Mouse (Mus musculus): ENCODE measurements around the gene Serpinb7.

Serpinb7 gene

DNA sequence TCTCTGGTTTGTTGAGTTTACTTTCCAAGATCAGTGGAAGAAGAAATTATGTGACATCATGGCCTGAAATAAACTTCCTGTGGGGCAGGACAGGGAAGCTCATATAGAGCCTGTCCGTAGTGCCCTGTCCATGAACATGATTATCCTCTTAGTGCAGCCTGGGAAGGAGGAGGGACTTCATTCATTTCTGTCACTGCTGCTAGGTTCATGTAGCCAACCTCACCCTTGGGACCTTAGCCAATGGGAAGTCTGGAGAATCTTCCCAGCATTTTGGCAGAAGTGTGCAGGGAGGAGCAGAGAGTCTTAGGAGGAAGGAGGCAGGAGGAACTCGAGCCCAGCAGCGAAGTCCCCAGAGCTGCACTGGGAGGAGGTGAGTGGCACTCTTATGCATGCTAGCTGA, at the start of gene Serpinb7:
Serpinb7 (plus strand) TSS at position 301 of the 400 bp plus-strand sequence.
- WGBS, result 88% methylated on average over 3 of the region's 3 CpGs

GRCm38 (mm10) chr1:107350392-107350791, 49.1 kb upstream of the Serpinb7 start:
- 58% methylated on average over 3 of the region's 3 CpGs for WGBS

DNA sequence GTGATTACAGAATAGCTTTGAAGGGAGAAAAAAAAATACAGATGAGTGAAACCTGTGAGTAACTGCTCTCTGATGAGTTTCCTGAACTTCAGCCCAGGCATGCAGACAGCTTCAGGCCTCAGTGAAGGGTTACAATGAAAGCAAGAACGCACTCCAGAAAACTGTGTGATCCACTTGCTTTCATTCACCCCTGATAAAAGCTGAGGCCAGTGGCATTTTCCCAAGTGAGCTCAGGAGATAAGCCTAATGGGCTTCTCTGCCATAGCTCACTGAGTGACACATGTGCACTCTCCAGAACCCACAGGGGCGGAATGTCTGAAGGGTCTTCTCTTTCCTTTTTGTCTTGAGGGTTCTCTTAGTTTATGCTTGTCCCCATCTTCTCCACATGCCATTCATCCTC, 48.3 kb upstream of the Serpinb7 start:
- 87% methylated on average over 2 of the region's 2 CpGs for WGBS

- WGBS, result 50% methylated on average over 3 of the region's 3 CpGs
Observed at GRCm38 (mm10) chr1:107353046-107353445, 46.4 kb upstream of the Serpinb7 start.

DNA sequence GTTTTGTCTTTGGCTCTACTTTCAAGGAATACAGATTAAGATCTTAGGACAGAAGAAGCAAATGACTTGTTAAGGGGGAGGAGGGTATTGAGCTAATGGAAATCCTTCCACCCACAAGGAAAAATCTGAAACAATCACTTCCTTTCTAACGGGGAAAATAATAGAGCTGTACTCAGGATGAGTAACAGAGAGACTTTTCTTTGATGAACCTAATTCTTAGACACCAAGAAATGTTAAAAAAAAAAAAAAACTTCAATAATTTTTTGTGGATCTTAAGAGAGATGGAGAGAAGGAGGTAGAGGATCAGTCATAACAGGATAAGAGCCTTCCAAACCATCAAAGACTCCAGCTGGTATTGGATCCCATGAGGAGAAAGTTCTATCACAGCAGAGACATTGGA, 38.6 kb upstream of the Serpinb7 start, which contains the start of gene Serpinb11:
Serpinb11 (plus strand) TSS at position 301 of the 400 bp plus-strand sequence.
- 39% methylated on average over 1 of the region's 1 CpGs for WGBS

- 59% methylated on average over 7 of the region's 7 CpGs for WGBS
Observed at GRCm38 (mm10) chr1:107365973-107366372, 33.5 kb upstream of the Serpinb7 start.

GRCm38 (mm10) chr1:107368944-107369343, 30.5 kb upstream of the Serpinb7 start:
- WGBS, result 57% methylated on average over 2 of the region's 2 CpGs

GRCm38 (mm10) chr1:107376952-107377351, 22.5 kb upstream of the Serpinb7 start:
- 80% methylated on average over 4 of the region's 4 CpGs for WGBS

- WGBS, result 92% methylated on average over 1 of the region's 1 CpGs
Observed at GRCm38 (mm10) chr1:107382404-107382803, 17.1 kb upstream of the Serpinb7 start.

DNA sequence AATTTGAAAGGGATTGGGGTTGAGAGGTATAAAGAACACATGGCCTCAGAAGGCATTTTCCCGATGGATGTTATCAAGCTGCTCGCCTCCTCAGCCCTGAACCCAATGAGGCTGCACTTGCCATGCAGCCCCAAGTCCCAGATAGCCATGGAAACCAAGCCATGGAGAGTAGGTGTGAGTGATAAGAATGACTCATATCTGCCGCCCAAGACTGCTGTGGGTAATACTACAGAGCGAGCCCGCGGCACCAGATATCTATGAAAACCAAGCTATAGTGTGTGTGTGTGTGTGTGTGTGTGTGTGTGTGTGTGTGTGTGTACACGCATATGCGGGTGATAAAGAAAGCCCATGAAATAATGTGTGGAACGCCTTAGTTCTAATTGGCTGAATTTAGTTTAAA, 14.9 kb upstream of the Serpinb7 start:
- 70% methylated on average over 9 of the region's 9 CpGs for WGBS

DNA sequence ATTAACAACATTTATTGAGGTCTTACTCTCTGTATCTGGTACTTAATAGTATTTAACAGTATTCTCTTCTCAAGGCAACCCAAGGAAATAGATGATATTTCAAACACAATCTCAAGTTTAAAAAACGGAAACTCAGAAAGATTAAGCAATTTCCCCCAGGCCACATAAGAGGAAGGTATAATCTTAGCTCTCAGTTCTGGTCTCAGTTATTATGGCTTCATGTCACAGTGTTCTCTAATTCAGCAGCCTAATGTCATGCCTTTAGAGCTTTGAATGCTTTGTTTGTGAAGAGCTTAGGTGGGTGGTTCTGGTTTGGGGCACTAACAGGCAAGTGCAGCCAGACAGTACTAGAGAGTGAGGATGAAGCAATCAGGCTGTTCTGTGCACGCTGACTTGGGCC, 9.7 kb upstream of the Serpinb7 start:
- 85% methylated on average over 2 of the region's 2 CpGs for WGBS

GRCm38 (mm10) chr1:107397481-107397880, 2.0 kb upstream of the Serpinb7 start:
- 38% methylated on average over 1 of the region's 1 CpGs for WGBS

- WGBS, result 78% methylated on average over 4 of the region's 4 CpGs
Observed at GRCm38 (mm10) chr1:107402082-107402481, 2.6 kb downstream of the Serpinb7 start.

- 54% methylated on average over 1 of the region's 1 CpGs for WGBS
Observed at GRCm38 (mm10) chr1:107414650-107415049, 15.2 kb downstream of the Serpinb7 start.

DNA sequence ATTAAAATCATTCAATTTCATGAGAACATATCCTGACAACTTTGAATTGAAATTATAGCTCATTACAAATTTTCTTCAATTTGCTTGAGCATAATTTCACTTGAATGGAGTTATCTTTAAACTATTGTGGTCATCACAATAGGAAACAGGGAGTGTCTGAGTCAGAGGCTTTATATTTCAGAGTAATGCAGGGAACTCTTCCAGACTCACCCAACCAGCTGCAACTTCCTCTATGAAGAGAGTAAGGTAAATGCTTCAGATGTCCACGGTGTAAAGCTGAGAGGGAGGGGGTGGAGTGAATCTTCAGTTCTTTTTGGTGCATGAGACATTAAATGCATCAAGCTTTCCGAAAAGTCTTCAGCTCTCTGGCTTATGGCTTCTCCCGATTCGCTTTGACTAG, 23.0 kb downstream of the Serpinb7 start:
- 70% methylated on average over 4 of the region's 4 CpGs for WGBS

- 78% methylated on average over 2 of the region's 2 CpGs for WGBS
Observed at GRCm38 (mm10) chr1:107435528-107435927, 36.1 kb downstream of the Serpinb7 start.

DNA sequence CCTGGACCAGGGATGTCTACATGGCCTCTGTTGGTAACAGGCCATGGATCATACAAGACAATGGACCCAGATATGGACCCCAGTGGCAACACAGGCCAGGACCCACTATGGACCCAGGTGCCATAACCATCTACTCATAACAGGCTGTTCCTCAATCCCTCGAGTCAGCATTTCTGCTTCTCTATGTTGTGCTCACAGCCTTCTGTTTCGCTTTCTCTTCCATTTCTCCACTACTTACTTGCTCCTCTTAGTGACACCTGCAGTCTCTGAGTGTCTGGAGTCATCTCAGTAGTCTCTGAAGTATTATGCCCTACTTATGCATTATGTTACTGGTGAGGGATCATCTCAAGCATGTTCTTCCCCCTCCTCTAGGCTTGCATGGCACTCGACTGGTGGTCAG, 40.0 kb downstream of the Serpinb7 start:
- whole genome bisulfite sequencing, result 89% methylated on average over 3 of the region's 3 CpGs

DNA sequence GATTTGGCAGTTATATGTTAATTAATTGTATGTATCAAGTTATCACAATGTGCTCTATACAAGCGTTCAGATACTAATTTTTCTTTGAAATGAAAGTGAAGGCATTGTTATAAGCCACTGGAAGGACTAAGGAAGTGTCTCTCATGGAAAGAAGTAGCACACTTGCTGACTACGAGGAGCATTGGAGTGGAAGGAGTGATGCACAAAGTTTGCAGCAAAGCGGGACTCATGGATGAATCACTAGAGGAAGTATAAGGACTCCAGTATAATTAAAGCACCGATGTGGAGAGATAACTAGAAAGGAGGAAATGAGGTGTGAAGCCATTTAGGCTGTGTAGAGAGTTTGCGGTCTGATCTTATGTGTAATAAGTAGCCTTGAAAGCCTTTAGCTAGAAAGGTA, 45.9 kb downstream of the Serpinb7 start:
- WGBS, result 49% methylated on average over 5 of the region's 5 CpGs

- WGBS, result 72% methylated on average over 3 of the region's 3 CpGs
Observed at GRCm38 (mm10) chr1:107447228-107447931, 47.9 kb downstream of the Serpinb7 start.

DNA sequence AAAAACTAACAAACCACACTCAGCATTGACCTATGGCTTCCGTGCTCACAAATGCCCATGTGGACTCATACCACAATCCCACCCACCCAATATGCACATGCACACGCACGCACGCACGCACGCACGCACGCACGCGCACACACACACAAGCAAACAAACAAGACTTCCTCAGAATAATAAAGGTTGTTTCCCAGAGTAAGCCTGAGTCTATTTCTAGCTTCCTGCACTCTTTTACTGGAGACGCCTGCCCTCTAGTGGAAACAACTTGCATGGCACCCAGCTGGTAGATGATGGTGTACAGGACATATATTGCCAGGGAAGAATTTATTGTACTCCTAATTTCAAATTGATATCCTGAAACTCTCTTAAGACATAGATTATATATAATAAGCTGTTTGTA, 82.0 kb downstream of the Serpinb7 start:
- WGBS, result 10% methylated on average over 11 of the region's 11 CpGs

- WGBS, result 81% methylated on average over 8 of the region's 8 CpGs
Observed at GRCm38 (mm10) chr1:107489577-107489976, 90.1 kb downstream of the Serpinb7 start.

DNA sequence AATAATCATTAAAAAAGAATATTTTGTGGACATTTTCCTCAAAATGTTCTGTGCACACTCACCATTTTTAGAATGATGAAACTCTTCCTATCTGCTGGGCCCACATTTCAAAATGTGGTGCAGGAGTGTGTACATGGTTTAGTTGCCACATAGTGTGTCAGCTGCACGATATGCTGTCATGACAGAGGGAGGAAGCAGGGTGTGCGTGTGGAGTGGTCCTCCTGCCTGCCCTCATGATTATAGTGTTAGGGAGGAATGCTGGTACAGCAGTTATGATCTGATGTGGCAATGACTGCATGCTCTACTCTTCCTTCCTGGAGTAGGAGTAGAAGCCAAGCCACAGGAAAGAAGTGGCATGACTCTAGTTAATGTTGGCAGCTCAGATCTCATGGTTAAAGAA, 97.3 kb downstream of the Serpinb7 start:
- WGBS, result 82% methylated on average over 2 of the region's 2 CpGs

Data from cerebral cortex, adult 2 months (tissue).